Mouse (Mus musculus) G1E (cell line): ENCODE results near the gene Foxn3.

ENCODE experiments used
- CTCF ChIP-seq: IDR thresholded peaks from 2 replicates; pipeline ENCODE4 v1.5.1; 2012; ENCODE audit warnings: low read depth, low read length, inconsistent platforms, mixed read lengths
- GATA1 ChIP-seq: IDR thresholded peaks from 2 replicates; pipeline ENCODE4 v1.6.1; 2012; ENCODE audit warnings: borderline replicate concordance, low read length, inconsistent platforms, mixed read lengths
- GATA2 ChIP-seq: IDR thresholded peaks from 2 replicates; pipeline ENCODE4 v1.6.1; 2012; ENCODE audit warnings: low read depth, low read length, inconsistent platforms, borderline replicate concordance

GRCm38 (mm10) chr12:99160061-99160460, 403.3 kb downstream of the Foxn3 start:
- TF ChIP-seq GATA1 (no peak), CTCF (no peak), GATA2 (no peak)
